Mouse (Mus musculus) lung, embryonic 16.5 days (tissue): ENCODE measurements around the gene Ppm1l. TPM values are rescaled to one million over a fixed set of nuclear protein-coding genes. Genes with fewer than 3 reads are reported as not detected.
A peak's percentile ranks its signal among the peaks of the same experiment; 100 is the strongest.
"Not testable (repeated sequence)": the region's sequence is repeated elsewhere in the genome, so short reads cannot be mapped to it uniquely, and the experiment has no call there.

Experiments
- ATAC-seq: fragments of 200-750 bp; cut with Nextera tagmentation; 2 replicates; pipeline ENCODE4 v1.8.0; 2017; ENCODE audit warnings: low read depth, mild to moderate bottlenecking, moderate library complexity
- H3K27ac ChIP-seq: fragments of 300-500 bp; sonication (generic); 2 replicates; pipeline ENCODE4 v1.5.1; 2014; ENCODE audit warnings: mild to moderate bottlenecking, control low read depth, low read length
- H3K27me3 ChIP-seq: fragments of 300-500 bp; sonication (generic); 2 replicates; pipeline ENCODE4 v1.6.1; 2014; ENCODE audit warnings: low read depth, low read length, mixed read lengths; ENCODE audit not compliant: control insufficient read depth, insufficient read depth
- H3K36me3 ChIP-seq: fragments of 300-500 bp; sonication (generic); 2 replicates; pipeline ENCODE4 v1.6.1; 2014; ENCODE audit warnings: low read length; ENCODE audit not compliant: control insufficient read depth, insufficient read depth
- H3K4me1 ChIP-seq: fragments of 300-500 bp; sonication (generic); replicated peaks from 2 replicates; pipeline ENCODE4 v1.6.1; 2014; ENCODE audit warnings: low read length, mixed read lengths; ENCODE audit not compliant: control insufficient read depth, insufficient read depth
- H3K4me2 ChIP-seq: fragments of 300-500 bp; sonication (generic); 2 replicates; pipeline ENCODE4 v1.6.1; 2014; ENCODE audit warnings: low read depth, low read length, control low read depth
- H3K4me3 ChIP-seq: fragments of 300-500 bp; sonication (generic); 2 replicates; pipeline ENCODE4 v1.5.1; 2014; ENCODE audit warnings: mild to moderate bottlenecking, low read length, control low read depth
- H3K9ac ChIP-seq: fragments of 300-500 bp; sonication (generic); 2 replicates; pipeline ENCODE4 v1.6.1; 2014; ENCODE audit warnings: low read length, control low read depth
- H3K9me3 ChIP-seq: fragments of 300-500 bp; sonication (generic); 2 replicates; pipeline ENCODE4 v1.6.1; 2016; ENCODE audit warnings: low read length; ENCODE audit not compliant: control insufficient read depth
- WGBS: fragments of 180-500 bp; shearing (Covaris S2); extraction: QIAGEN DNeasy Blood & Tissue Kit; methylation state at CpG from one replicate; pipeline ENCODE4 v1.1.7; 2014; 5-methylcytosine and 5-hydroxymethylcytosine counted together
- polyA plus RNA-seq: library from polyadenylated mRNA; unstranded; fragments of >200 nt; fragmentation: Nextera tagmentation; extraction: Ambion mirVana; gene quantifications from 2 replicates; pipeline ENCODE4 v1.2.1, GENCODE M21; 2015

Ppm1l gene
- polyA plus RNA-seq, 1 experiment from 2014 or later, result 6.0 TPM

DNA sequence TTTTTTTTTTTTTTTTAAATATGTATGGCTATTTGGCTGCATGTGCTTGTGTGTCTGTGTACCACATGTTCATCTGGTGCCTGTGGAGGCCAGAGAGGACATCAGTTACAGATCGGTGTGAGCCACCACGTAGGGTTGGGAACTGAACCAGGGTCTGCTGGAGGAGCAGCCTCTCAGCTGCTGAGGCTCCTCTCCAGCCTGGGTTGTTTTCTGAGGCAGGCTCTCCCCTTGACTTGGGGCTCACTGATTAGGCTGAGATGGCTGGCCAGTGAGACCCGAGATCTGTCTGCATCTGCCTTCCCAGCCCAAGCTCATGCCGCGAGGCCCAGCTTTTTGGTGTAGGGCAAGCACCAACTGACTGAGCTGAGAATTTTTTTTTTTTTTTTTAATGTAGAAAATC lies 57.9 kb downstream of the Ppm1l start:
- Histone ChIP-seq H3K4me1 (no peaks in the 10 kb centered on the region; the same call in 1 of the 2 replicates), H3K36me3 (no peaks in the 10 kb centered on the region), H3K9me3 (0 out of 2 replicates have a peak, but pooled peaks cover 2% of the 10 kb centered on the region), H3K27ac (peak overlapping the region; percentile 96), H3K27me3 (no peaks in the 10 kb centered on the region), H3K4me2 (no peak overlapping the region), H3K9ac (peak overlapping the region; percentile 31; the same call in 1 of the 2 replicates), H3K4me3 (no peak overlapping the region)
- WGBS, result 61% methylated on average over 5 of the region's 5 CpGs
- ATAC-seq, result no peak; the same call in 1 of the 2 replicates

DNA sequence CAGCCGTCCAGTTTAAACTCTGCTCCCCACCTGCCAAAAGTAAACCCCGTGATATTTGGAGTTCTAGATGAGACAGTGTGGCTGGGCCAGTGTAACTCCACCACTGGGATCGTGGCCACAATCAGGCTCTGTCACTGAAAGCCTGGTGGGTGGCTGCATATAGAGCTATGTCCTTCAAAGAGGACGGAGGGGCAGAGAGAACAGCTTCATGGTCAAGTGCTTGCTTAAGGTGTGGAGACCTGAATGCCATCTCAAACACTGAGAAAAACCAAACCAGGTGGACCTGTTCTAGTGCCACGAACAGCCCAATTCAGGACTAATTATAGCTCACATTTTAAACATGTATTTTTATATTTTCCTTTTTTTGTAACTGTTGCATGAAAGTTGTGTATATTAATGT lies 58.3 kb downstream of the Ppm1l start:
- Histone ChIP-seq H3K9me3 (0 out of 2 replicates have a peak, but pooled peaks cover 2% of the 10 kb centered on the region), H3K9ac (no peak overlapping the region), H3K4me1 (no peaks in the 10 kb centered on the region; the same call in 1 of the 2 replicates), H3K4me2 (no peak overlapping the region), H3K27me3 (no peaks in the 10 kb centered on the region), H3K36me3 (no peaks in the 10 kb centered on the region), H3K4me3 (no peak overlapping the region), H3K27ac (peak overlapping the region; percentile 96)
- peak; percentile 98 for ATAC-seq
- WGBS, result 56% methylated on average over 5 of the region's 5 CpGs

DNA sequence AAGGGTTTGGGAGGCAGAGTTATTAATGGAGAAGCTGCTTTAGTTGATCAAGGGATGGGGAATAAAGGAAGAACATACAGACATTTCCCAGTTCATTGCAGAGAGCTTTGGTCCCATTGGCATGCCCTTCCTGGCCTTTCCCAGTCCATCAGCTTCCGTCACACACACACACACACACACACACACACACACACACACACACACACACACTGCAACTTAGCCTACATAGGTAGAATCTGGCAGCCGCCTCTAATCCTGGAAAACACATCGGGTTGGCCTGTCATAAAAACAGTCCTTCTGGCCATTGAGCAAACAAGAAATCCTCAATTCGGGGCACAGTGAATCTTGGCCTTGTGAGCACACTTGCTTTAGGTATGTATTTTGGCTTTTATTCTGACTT lies 64.6 kb downstream of the Ppm1l start:
- WGBS, result 80% methylated on average over 4 of the region's 4 CpGs
- Histone ChIP-seq H3K27me3 (no peaks in the 10 kb centered on the region), H3K9me3 (no peaks in the 10 kb centered on the region), H3K36me3 (no peaks in the 10 kb centered on the region), H3K4me3 (no peak overlapping the region), H3K27ac (no peak overlapping the region), H3K9ac (no peak overlapping the region), H3K4me1 (no peaks in the 10 kb centered on the region), H3K4me2 (no peak overlapping the region)
- no peak for ATAC-seq

DNA sequence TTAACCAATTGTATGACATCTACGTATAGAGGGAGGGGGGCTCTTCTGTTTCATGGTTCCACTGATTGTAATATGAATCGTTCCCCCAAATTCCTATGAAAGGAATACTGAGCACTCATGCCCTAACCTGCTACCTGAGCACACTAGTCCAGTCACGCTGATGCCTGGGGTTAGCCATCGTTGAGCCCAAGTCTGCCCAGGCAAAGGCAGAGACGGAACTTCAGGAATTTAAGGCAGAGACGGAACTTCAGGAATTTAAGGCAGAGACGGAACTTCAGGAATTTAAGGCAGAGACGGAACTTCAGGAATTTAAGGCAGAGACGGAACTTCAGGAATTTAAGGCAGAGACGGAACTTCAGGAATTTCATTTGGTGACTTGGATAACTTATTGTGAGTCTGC lies 75.2 kb downstream of the Ppm1l start:
- WGBS, result 43% methylated on average over 10 of the region's 10 CpGs
- not testable (repeated sequence) for H3K9ac ChIP-seq, H3K36me3 ChIP-seq, H3K4me2 ChIP-seq, H3K4me1 ChIP-seq, ATAC-seq, H3K27me3 ChIP-seq, H3K27ac ChIP-seq, H3K4me3 ChIP-seq, H3K9me3 ChIP-seq

DNA sequence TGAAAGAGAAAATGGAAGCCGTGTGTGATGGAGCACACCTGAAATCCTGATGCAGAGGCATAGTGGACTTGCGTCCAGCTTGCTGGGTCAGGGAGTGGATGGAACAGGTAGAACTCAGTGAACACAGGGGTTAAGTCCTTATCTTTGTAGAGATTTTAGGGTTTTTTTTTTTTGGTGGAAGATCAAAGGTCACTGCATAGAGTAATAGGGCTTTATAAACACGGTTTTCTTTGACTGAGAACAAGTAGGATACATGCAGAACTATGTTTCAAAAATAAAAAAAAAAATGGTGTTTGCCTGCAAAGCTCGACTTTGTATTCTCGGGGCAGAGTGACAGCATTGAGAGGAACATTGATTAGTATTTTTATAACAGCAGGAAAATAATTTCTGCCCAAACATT lies 75.6 kb downstream of the Ppm1l start:
- Histone ChIP-seq H3K27me3 (no peaks in the 10 kb centered on the region), H3K4me1 (no peaks in the 10 kb centered on the region; the same call in 1 of the 2 replicates), H3K9ac (no peak overlapping the region), H3K4me3 (no peak overlapping the region), H3K36me3 (no peaks in the 10 kb centered on the region), H3K9me3 (no peaks in the 10 kb centered on the region), H3K27ac (no peak overlapping the region), H3K4me2 (no peak overlapping the region)
- ATAC-seq, result no peak
- 65% methylated on average over 5 of the region's 5 CpGs for WGBS

DNA sequence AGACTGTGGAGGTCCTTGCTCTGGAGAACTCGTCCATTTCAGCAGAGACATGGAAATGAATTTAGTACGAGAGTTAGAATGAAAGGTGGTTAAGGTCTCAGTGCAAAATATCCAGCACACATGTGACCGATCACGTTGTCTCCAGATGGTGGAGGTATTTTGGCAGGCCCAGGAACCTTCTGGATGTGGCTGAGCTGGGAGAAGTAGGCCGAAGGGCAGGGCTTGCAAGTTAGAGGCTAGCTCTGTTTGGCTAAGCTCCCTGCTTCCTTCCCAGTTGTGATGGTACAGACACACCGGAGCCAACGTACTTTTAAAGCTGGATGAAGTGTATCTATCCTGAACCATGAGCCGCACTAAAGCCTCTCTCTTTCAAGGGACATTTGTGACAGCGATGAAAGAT lies 76.4 kb downstream of the Ppm1l start:
- Histone ChIP-seq H3K27me3 (no peaks in the 10 kb centered on the region), H3K4me2 (no peak overlapping the region), H3K9me3 (no peaks in the 10 kb centered on the region), H3K36me3 (no peaks in the 10 kb centered on the region), H3K9ac (no peak overlapping the region), H3K4me3 (no peak overlapping the region), H3K4me1 (no peaks in the 10 kb centered on the region; the same call in 1 of the 2 replicates), H3K27ac (no peak overlapping the region)
- WGBS, result 82% methylated on average over 9 of the region's 9 CpGs
- ATAC-seq, result no peak

DNA sequence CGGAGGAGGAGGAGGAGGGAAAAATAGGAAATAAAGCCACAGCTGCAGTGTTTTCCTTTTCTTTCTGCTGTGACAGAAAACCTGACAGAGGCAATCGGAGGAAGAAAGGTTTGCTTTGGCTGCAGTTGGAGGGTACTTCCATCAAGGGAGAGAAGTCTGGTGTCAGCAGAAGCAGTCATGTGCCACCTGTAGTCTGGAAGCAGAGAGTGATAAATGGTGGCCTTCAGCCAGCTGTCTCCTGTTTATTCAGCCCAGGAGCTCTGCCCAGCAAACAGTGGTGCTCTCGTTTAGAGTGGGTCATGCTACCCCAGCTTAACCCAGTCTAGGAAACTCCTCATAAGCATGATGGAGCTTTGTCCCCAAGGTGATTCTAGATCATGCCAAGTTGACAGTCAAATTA lies 77.3 kb downstream of the Ppm1l start:
- ATAC-seq, result no peak
- H3K9ac ChIP-seq, result no peak overlapping the region
- no peak overlapping the region for H3K4me3 ChIP-seq
- no peaks in the 10 kb centered on the region for H3K9me3 ChIP-seq
- no peak overlapping the region for H3K27ac ChIP-seq
- H3K4me1 ChIP-seq, result no peaks in the 10 kb centered on the region; the same call in 1 of the 2 replicates
- 48% methylated on average over 3 of the region's 3 CpGs for WGBS
- no peak overlapping the region for H3K4me2 ChIP-seq
- H3K27me3 ChIP-seq, result no peaks in the 10 kb centered on the region
- no peaks in the 10 kb centered on the region for H3K36me3 ChIP-seq

DNA sequence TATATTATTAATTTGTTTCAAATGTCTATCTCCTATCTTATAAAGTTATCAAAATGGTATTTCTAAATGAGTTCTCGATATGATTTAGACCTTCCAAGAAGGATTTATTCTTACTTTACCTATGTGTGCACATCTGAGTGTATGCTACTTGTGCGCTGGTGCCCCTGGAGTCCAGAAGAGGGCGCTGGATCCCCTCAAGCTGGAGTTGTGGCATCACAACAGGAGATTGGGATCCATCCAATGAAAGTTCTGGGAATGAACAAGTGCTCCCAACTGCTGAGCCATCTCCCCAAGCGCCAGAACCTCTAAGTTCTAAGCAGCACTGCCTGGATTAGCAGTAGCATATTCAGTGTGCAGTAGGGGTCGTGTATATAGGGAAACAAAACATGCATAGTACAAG lies 78.4 kb downstream of the Ppm1l start:
- Histone ChIP-seq H3K27ac (no peak overlapping the region), H3K4me1 (no peaks in the 10 kb centered on the region; the same call in 1 of the 2 replicates), H3K36me3 (no peaks in the 10 kb centered on the region), H3K27me3 (no peaks in the 10 kb centered on the region), H3K9ac (no peak overlapping the region), H3K4me3 (no peak overlapping the region), H3K4me2 (no peak overlapping the region), H3K9me3 (no peaks in the 10 kb centered on the region)
- no peak for ATAC-seq
- WGBS, result 82% methylated on average over 5 of the region's 5 CpGs

DNA sequence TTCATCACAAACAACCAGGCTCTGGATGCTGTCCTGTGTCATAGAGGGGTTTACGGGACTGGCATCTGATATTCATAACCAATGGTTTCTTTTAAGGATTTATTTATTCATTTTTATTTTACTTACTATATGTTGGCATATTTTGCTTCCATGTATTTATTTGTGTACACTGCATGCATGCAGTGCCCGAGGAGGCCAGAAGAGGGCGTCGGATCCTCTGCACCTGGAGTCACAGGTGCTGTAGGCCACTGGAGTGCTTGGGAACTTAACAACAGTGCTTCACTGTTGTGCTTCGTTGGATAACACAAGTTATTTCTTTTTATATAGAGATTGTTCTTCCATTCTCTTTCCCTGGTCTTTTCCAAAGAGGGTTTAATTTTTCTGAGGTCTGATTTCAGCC lies 81.1 kb downstream of the Ppm1l start:
- H3K36me3 ChIP-seq, result no peaks in the 10 kb centered on the region

DNA sequence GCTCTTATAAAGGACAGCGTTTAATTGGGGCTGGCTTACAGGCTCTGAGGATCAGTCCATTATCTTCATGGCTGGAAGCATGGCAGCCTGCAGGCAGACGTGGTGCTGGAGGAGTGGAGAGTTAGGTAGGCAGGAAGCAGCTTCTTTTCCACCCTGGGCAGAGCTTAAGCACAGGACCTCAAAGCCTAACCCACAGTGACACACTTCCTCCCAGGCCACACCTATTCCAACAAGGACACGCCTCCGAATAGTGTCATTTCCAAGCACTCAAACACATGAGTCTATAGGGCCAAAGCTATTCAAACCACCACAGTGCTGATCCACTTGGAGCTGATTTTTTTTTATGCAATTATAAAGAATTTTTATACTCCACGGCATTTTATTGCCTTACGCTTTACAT lies 82.7 kb downstream of the Ppm1l start:
- Histone ChIP-seq H3K4me1 (no peaks in the 10 kb centered on the region), H3K36me3 (no peaks in the 10 kb centered on the region), H3K4me3 (no peak overlapping the region), H3K9ac (no peak overlapping the region), H3K27me3 (no peaks in the 10 kb centered on the region), H3K27ac (no peak overlapping the region), H3K9me3 (no peaks in the 10 kb centered on the region), H3K4me2 (no peak overlapping the region)
- no peak for ATAC-seq
- WGBS, result 87% methylated on average over 6 of the region's 6 CpGs

More for the DNA sequence above, 81.1 kb downstream of the Ppm1l start:
- Histone ChIP-seq H3K4me2 (no peak overlapping the region), H3K4me3 (no peak overlapping the region), H3K4me1 (no peaks in the 10 kb centered on the region; the same call in 1 of the 2 replicates), H3K27me3 (no peaks in the 10 kb centered on the region), H3K27ac (no peak overlapping the region), H3K9ac (no peak overlapping the region), H3K9me3 (no peaks in the 10 kb centered on the region)
- no peak for ATAC-seq
- 64% methylated on average over 5 of the region's 5 CpGs for WGBS
